Mouse (Mus musculus) myocyte (in vitro differentiated cells): ENCODE measurements around the gene Mvb12b.

Source experiments
- E2F4 ChIP-seq: IDR thresholded peaks from one replicate; pipeline ENCODE4 v1.6.1; 2011; ENCODE audit warnings: mild to moderate bottlenecking, control low read depth, moderate library complexity; ENCODE audit not compliant: insufficient read depth
- MAX ChIP-seq: IDR thresholded peaks from one replicate; pipeline ENCODE4 v1.6.1; 2011; ENCODE audit warnings: low read depth, mild to moderate bottlenecking, control low read depth
- MYOD1 ChIP-seq, 3 experiments: IDR thresholded peaks; one replicate each; pipeline ENCODE4 v1.6.1; 2011; ENCODE audit warnings: control low read depth in 2 of 3, low read depth in 2 of 3, mild to moderate bottlenecking in 2 of 3, moderate library complexity in 1 of 3; ENCODE audit not compliant: insufficient read length in 2 of 3, control insufficient read depth in 1 of 3
- POLR2A ChIP-seq: IDR thresholded peaks from one replicate; pipeline ENCODE4 v1.6.1; 2011; ENCODE audit warnings: low read depth, mild to moderate bottlenecking, control low read depth, moderate library complexity; ENCODE audit not compliant: insufficient read length
- TCF12 ChIP-seq: IDR thresholded peaks from one replicate; pipeline ENCODE4 v1.6.1; 2011; ENCODE audit warnings: mild to moderate bottlenecking, control low read depth; ENCODE audit not compliant: poor library complexity, insufficient read depth, severe bottlenecking

DNA sequence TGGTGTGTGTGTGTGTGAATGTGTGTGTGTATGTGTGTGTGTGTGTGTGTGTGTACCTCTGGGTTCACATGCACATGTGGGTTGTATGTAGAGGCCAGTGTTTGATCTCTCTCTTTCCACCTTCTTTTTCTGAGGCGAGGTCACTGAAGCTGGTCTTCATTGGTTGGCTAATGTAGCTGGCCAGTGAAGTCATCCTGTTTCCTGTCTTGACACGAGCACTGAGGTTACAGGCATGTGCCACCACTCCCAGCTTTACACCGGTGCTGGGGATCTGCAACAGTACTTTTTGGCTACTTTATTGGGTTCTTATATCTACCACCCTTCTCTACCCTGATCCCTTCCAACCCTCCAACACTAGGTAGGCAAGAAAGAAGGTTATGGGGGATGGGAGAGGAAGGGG lies 26.6 kb upstream of the Mvb12b start:
- no peak for TF ChIP-seq MAX
- TF ChIP-seq POLR2A = no peak
- no peak for TF ChIP-seq E2F4
- no peak for TF ChIP-seq MYOD1 (IDR thresholded peaks at IDR 0.05; ENCODE audit: control insufficient read depth in 1 of 3, insufficient read length in 2 of 3, low read depth in 2 of 3)
- TF ChIP-seq TCF12 = no peak
